ENCODE assay signal across 23 mouse cellular contexts in genomic region chr4:103699755-103700154, GRCm38 (mm10).
A peak's percentile ranks its signal among the peaks of the same experiment; 100 is the strongest.
DNase-seq lines count a peak whose midpoint lies in the region; ATAC-seq and TF ChIP-seq lines count a peak whose summit lies in the region.
"Had no signal": no experiment of that assay in that cellular context is flagged by ENCODE, and none has a peak within 500 bp of the region (broad histone marks: within the 10 kb centered on the region; RNA-seq: fewer than 3 reads in every experiment).

No protein-coding gene starts in this region.

- 45% methylated on average over 4 of the region's 4 CpGs for WGBS in heart, embryonic 12.5 days
- 18% methylated on average over 4 of the region's 4 CpGs for WGBS in midbrain, embryonic 11.5 days
- WGBS in midbrain, postnatal 0 days: 30% methylated on average over 4 of the region's 4 CpGs
- WGBS in midbrain, embryonic 12.5 days: 24% methylated on average over 4 of the region's 4 CpGs

- no peak for ATAC-seq in heart, embryonic 12.5 days (ENCODE audit: insufficient number of reproducible peaks, low FRiP score)
- ATAC-seq in midbrain, embryonic 11.5 days (ENCODE audit: low FRiP score): peak; percentile 66
- ATAC-seq in midbrain, postnatal 0 days (ENCODE audit: low FRiP score): no peak
- ATAC-seq in midbrain, embryonic 12.5 days (ENCODE audit: low FRiP score, low read depth): peak; percentile 74
- ATAC-seq: inflammation-experienced regulatory T-cells, adult 6 months had no signal

- TF ChIP-seq CTCF in midbrain, postnatal 0 days (IDR thresholded peaks at IDR 0.05): no peak

- no peaks in the 10 kb centered on the region for H3K27me3 ChIP-seq in heart, embryonic 12.5 days (replicated peaks)
- no peaks in the 10 kb centered on the region for H3K27me3 ChIP-seq in midbrain, embryonic 11.5 days (ENCODE audit: control insufficient read depth, insufficient read depth, low read length)
- H3K27me3 ChIP-seq in midbrain, postnatal 0 days (ENCODE audit: insufficient read depth, low read length): no peaks in the 10 kb centered on the region
- H3K27me3 ChIP-seq in midbrain, embryonic 12.5 days: no peaks in the 10 kb centered on the region; the same call in 1 of the 2 replicates
- H3K27me3 ChIP-seq: embryonic facial prominence, embryonic 12.5 days; heart, embryonic 15.5 days; liver, embryonic 15.5 days; lung, embryonic 15.5 days had no signal

- H3K36me3 ChIP-seq in heart, embryonic 12.5 days: no peaks in the 10 kb centered on the region
- no peaks in the 10 kb centered on the region for H3K36me3 ChIP-seq in midbrain, embryonic 11.5 days (ENCODE audit: control insufficient read depth, insufficient read depth, low read length)
- no peaks in the 10 kb centered on the region for H3K36me3 ChIP-seq in midbrain, postnatal 0 days (ENCODE audit: insufficient read depth, low read length)
- H3K36me3 ChIP-seq in midbrain, embryonic 12.5 days: no peaks in the 10 kb centered on the region
- H3K36me3 ChIP-seq: embryonic facial prominence, embryonic 12.5 days; heart, embryonic 15.5 days; limb, embryonic 10.5 days; liver, embryonic 15.5 days; lung, embryonic 15.5 days had no signal

- no peaks in the 10 kb centered on the region for H3K9me3 ChIP-seq in heart, embryonic 12.5 days (replicated peaks)
- no peaks in the 10 kb centered on the region for H3K9me3 ChIP-seq in midbrain, embryonic 11.5 days (ENCODE audit: control insufficient read depth, low read length)
- H3K9me3 ChIP-seq in midbrain, postnatal 0 days (ENCODE audit: low read length): no peaks in the 10 kb centered on the region
- H3K9me3 ChIP-seq in midbrain, embryonic 12.5 days: no peaks in the 10 kb centered on the region
- H3K9me3 ChIP-seq: embryonic facial prominence, embryonic 12.5 days; heart, embryonic 15.5 days; limb, embryonic 10.5 days; liver, embryonic 15.5 days; lung, embryonic 15.5 days had no signal

- H3K4me3 ChIP-seq in heart, embryonic 12.5 days: no peak overlapping the region
- H3K4me3 ChIP-seq in midbrain, embryonic 11.5 days (ENCODE audit: low read depth, low read length): no peak overlapping the region
- no peak overlapping the region for H3K4me3 ChIP-seq in midbrain, postnatal 0 days (ENCODE audit: low read depth, low read length)
- no peak overlapping the region for H3K4me3 ChIP-seq in midbrain, embryonic 12.5 days
- H3K4me3 ChIP-seq: embryonic facial prominence, embryonic 12.5 days; heart, embryonic 15.5 days; limb, embryonic 10.5 days; liver, embryonic 15.5 days; lung, embryonic 15.5 days had no signal

- no peak overlapping the region for H3K4me2 ChIP-seq in heart, embryonic 12.5 days
- H3K4me2 ChIP-seq in midbrain, embryonic 11.5 days: no peak overlapping the region
- H3K4me2 ChIP-seq in midbrain, postnatal 0 days (ENCODE audit: low read depth, low read length, poor library complexity, severe bottlenecking): no peak overlapping the region
- H3K4me2 ChIP-seq in midbrain, embryonic 12.5 days (replicated peaks): no peak overlapping the region
- H3K4me2 ChIP-seq: embryonic facial prominence, embryonic 12.5 days; heart, embryonic 15.5 days; liver, embryonic 15.5 days; lung, embryonic 15.5 days had no signal

- no peak overlapping the region for H3K27ac ChIP-seq in heart, embryonic 12.5 days (ENCODE audit: poor library complexity, severe bottlenecking)
- H3K27ac ChIP-seq in midbrain, embryonic 11.5 days (ENCODE audit: low read depth, low read length): no peak overlapping the region
- no peak overlapping the region for H3K27ac ChIP-seq in midbrain, postnatal 0 days (ENCODE audit: low read depth, low read length)
- peak overlapping the region; percentile 62 for H3K27ac ChIP-seq in midbrain, embryonic 12.5 days (replicated peaks)
- H3K27ac ChIP-seq: embryonic facial prominence, embryonic 12.5 days; heart, embryonic 15.5 days; limb, embryonic 10.5 days; liver, embryonic 15.5 days; lung, embryonic 15.5 days had no signal

- H3K9ac ChIP-seq in heart, embryonic 12.5 days: no peak overlapping the region
- no peak overlapping the region for H3K9ac ChIP-seq in midbrain, embryonic 11.5 days (ENCODE audit: low read length)
- no peak overlapping the region for H3K9ac ChIP-seq in midbrain, postnatal 0 days (replicated peaks; ENCODE audit: low read length, poor library complexity, severe bottlenecking)
- H3K9ac ChIP-seq in midbrain, embryonic 12.5 days (replicated peaks): no peak overlapping the region
- H3K9ac ChIP-seq: embryonic facial prominence, embryonic 12.5 days; heart, embryonic 15.5 days; liver, embryonic 15.5 days; lung, embryonic 15.5 days had no signal

- H3K4me1 ChIP-seq in heart, embryonic 12.5 days (replicated peaks): no peaks in the 10 kb centered on the region
- H3K4me1 ChIP-seq in midbrain, embryonic 11.5 days (ENCODE audit: control insufficient read depth, insufficient read depth, low read length): peaks cover 14% of the 10 kb centered on the region
- H3K4me1 ChIP-seq in midbrain, postnatal 0 days (ENCODE audit: insufficient read depth, low read length): peaks cover 5% of the 10 kb centered on the region; the same call in 1 of the 2 replicates
- peaks cover 29% of the 10 kb centered on the region for H3K4me1 ChIP-seq in midbrain, embryonic 12.5 days
- H3K4me1 ChIP-seq: embryonic facial prominence, embryonic 12.5 days; heart, embryonic 15.5 days; limb, embryonic 10.5 days; liver, embryonic 15.5 days; lung, embryonic 15.5 days had no signal

- DNase-seq in heart, adult 11 months: peak; percentile 39
- no peak for DNase-seq in midbrain, embryonic 11.5 days (ENCODE audit: low spot score, missing footprints)
- DNase-seq in midbrain, postnatal 0 days (ENCODE audit: low spot score): no peak
- no peak for DNase-seq in spleen, postnatal 4 days (ENCODE audit: low spot score in 2 of 2)
- DNase-seq in thymus, postnatal 10 days (ENCODE audit: low spot score in 2 of 2): no peak
- DNase-seq: adrenal gland, adult 2 months; cerebellum, adult 11-12 months; gastrocnemius, postnatal 36 days; heart, postnatal 36 days; kidney, adult 18-20 months; kidney, postnatal 4 days; liver; lung, postnatal 36 days; right cerebral cortex, postnatal 14 days; thymus, postnatal 25 days had no signal

Comparison
In these comparisons a context has a peak if more than half of its experiments do, and no peak if none do; other contexts are left out.
1. ATAC-seq: peak in midbrain, embryonic 11.5 days (single experiment) and midbrain, embryonic 12.5 days (single experiment); none in heart, embryonic 12.5 days (single experiment) and midbrain, postnatal 0 days (single experiment).